Mouse (Mus musculus) thymus, postnatal 4 days (tissue): Measurements from ENCODE around the gene Fut9.

Experiments used
- DNase-seq: peaks from one replicate; pipeline ENCODE4 v3.0.0; 2021

Gene Fut9

DNA sequence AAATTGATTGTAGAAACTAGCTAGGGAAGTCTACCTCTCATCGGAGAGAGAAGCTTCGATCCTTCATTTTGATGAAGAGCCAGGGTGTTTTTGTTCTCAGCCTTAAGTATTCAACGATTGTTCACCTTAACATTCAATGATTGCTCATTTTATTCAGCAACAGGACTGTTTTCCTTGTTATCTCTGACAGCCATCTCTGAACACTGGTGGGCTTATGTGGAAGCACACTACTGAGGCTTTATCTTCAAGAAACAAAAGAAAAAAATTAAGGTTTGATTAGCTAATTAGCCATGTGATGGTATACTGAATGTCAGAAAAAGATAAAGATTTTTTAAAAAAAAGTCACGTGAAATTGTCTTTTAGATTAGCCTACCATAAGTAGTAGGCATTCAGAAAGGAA, 158.1 kb downstream of the Fut9 start:
- no peak for DNase-seq

DNA sequence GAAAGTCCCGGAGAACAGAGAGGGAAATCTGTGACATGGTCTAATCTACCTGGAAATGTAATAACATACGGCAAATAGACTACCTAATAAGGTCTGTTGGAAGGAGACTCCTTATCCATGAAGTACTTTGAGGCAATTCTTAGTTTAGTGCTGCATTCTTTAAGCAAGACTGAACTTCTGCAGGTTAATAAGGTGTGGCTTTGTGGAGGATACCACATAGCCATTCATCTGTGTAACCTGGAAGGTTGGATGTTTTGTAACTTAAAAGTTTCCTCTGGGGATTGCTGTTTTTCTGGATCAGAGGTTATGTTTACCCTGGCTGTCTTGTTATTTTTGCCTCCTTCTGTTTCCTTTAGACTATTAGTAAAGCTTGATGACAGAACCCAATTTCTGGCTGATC, 166.8 kb downstream of the Fut9 start:
- DNase-seq: no peak

DNA sequence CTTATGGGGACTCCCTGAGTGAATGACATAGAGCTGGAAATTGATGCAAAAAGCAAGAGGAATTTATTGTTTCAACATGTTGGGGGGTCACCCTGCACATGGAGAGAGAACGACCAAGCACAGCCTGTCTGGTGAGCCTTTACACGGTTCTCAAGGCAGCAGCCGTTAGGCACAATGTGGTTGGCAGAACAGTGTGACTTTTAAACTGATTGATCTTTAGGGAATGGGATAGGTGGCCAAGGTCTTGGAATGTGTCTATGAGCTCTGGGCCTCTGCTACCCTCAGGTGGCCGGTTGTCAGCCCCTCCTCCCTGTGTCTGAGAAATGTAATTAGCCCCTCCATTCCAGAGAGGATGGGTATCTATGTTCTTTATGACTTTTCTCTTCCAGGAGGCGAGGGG, 171.9 kb downstream of the Fut9 start:
- no peak for DNase-seq

DNA sequence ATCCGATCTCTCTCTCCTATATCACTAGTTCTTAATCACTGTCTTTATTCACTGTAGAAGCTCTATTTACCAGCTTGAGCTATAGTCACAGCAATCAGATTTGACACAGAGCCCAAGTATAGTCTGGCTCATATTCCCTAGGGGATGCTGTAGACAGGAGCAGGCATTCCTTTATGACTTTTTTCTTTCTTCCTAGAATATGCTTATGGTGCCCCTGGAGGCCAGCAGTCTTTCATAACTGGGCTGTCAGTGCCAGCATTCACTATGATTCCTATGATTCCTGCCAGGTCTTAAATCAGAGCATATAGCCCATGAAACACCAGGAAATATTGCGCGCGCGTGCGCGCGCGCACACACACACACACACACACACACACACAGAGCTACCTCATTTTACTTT, 172.6 kb downstream of the Fut9 start:
- DNase-seq: no peak

DNA sequence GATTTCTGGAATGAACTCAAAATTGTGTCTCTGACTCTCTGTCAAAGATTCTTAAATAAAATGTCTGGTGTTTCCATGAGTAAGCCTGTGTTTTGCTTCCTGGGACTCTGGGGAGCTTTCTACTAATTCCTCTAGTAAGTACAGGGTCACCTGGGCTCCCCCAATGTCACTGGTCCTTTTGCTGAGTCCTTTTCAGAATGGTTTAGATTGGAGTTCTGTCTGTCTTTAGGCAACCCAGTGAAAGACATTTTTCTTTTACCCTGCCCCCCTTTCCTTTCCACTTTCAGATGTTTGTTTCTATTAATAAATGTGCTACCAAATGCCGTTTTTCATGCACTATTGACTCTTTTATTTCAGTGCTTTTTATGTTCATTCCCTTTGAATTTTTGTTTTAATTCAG, 173.0 kb downstream of the Fut9 start:
- no peak for DNase-seq

DNA sequence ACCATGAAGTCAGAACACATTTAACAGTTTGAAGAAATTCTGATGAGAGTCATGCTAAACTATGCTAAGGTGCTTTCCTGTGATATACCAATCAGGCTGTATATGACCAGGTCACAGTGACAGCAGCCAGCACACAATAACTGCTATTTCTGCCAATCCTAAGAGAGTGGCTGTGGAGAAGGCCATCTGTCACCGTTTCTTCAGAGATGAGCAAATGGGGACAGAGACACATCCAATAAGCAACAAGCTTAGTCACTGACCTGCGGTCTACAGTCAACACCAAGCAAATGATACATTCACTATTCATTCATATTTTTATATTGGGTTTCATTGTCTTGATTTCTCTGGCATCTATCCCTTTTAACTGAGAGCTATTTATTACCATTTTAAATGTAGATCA, 176.9 kb downstream of the Fut9 start:
- DNase-seq: no peak

DNA sequence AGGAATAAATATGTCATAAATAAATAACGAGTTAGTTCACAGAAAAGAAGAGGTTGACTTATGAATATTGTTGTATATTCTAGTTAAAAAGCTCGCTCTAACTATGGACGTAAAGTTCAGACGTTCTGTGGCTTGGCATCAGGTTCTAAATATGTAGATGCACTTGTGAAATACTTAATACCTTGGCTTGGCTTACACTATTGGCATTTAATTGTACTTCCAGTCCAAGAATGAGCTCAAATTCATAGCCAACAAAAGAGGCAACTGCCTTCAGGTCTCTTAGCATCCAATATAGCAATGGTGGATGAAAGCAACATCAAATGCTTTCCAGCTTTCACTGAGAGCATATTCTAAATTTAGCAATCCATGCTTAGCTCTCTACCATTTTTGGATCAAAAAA, 182.7 kb downstream of the Fut9 start:
- DNase-seq: no peak

DNA sequence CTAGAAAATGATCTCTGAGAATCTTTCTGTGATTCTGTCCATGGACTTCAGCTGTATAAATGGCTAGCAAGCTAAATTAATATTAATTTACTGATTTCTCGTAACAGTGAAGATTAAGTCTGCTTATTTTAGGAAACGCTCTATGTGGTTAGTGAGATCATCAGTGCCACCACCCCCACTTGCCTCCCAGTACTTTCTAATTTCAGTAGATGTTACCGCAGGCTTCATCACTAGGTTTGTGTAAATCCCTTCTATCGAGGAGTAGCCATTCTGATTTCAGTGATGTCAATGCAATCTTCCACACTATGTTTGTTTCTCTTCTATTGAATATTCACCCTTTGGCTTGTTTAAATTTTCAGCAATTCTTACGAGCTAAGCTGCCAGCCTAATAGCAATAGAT, 186.6 kb downstream of the Fut9 start:
- no peak for DNase-seq

DNA sequence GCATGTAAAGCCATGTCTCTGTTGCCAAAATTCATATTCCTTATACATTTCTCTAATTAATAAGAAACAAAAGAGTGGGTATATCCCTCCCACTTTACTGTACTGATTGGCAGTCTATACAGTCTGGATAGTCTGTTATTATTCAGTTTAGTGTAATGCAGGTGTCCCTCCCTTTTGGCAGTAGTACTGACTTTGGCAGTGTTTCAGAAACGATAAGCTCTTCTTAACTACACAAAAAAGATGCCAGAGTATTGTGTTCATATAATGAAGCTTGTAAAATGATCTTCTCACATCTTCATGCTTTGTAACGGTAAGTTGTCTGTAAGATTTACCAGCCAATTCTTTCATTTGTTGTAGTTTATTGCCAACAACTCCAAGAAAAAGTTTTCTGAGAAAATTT, 189.6 kb downstream of the Fut9 start:
- no peak for DNase-seq

DNA sequence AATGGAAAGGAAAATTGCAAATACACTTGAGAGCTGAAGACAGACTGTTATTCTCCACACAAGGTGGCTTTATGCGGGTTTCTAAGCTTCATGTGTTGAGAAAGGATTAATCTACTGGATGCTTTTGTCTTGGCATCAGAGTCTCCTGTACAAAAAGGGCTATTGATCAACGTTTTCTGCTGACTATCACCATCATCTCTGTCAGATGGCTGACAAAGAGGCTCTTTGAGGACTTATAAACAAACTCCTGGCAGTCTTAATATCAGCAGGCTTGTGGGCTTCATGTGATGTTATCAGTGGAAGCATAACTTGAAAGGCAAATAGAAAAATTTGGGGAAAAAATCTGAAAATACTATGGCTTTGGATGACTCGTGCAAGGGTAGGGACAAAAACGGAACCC, 206.8 kb downstream of the Fut9 start:
- no peak for DNase-seq
